Mouse (Mus musculus): Measurements from ENCODE around the gene Il9r. TPM values are rescaled to one million over a fixed set of nuclear protein-coding genes. Genes with fewer than 3 reads are reported as not detected.
A peak's percentile ranks its signal among the peaks of the same experiment; 100 is the strongest.

Il9r gene
- polyA plus RNA-seq, 1 experiment from 2014 or later = not detected

DNA sequence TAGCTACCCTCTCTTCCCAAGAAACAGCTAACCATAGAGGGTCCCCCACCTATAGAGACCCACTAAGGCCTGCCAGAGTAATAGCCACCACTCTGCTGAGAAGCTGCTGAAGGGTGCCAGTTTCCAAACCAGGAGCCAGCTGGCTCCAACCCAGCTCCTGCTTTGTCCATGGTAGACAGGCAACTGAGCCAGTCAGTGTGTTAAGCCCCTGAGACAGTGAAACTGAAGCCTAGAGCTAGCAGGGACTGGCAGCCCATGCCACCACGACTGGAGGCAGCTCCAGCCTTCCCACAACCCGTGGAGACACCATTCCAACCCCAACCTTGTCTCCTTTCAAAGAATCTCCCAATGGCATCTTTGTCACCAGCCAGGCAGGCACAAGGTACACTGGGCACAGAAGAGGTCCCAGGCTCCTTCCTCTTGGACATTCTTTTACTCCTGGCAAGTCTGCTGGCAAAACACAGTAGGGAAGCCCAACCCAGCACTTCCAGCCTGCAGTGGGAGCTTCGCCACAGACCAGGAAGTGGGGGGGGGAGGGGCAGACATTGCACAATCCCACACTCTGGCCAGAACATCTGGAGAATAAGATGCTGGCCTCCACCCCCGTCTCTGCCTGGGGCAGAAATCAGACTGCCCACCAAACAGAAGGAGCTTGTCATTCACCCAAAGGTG, 24.5 kb upstream of the Il9r start:
- peak; percentile 45 for DNase-seq (ENCODE audit: low spot score)
- H3K4me1 ChIP-seq (replicated peaks) = peaks cover 72% of the 10 kb centered on the region
- peak overlapping the region; percentile 95 for H3K27ac ChIP-seq
- WGBS = 39% methylated on average over 4 of the region's 4 CpGs
- peaks cover 18% of the 10 kb centered on the region for H3K36me3 ChIP-seq
- H3K9me3 ChIP-seq = no peaks in the 10 kb centered on the region
- H3K27me3 ChIP-seq (ENCODE audit: insufficient read depth, poor library complexity, severe bottlenecking) = peaks cover 28% of the 10 kb centered on the region
- H3K4me3 ChIP-seq = no peak overlapping the region

DNA sequence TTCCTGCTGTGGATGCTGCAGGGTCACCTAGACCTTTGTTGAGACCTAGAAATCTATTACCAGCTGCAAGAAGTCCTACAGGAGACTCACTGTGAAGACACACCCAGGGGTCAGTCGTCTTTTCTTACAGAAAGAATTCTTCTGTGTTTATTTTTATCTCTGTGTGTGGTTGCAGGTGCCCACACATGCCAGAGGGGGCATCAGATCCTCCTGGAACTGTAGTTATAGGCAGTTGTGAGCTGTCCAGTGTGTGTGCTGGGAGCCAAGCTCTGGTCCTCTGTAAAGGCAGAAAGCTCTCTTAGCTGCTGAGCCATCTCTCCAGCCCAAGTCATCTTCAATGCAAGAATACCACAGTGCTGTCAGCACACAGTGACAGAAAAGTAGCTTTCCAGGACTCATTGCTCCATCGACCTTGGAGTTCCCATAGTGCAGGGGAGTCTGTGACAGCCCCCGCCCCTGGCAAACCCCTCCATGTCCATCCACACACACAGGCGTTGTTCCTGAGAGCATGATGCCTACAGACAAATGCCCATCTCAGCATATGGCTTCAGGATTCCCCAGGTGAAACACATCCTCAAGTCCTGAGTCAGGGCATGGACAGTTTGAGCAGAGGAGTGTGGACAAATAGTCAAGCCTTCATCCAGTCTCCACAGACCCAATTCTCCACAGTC, 23.4 kb upstream of the Il9r start:
- Histone ChIP-seq H3K9me3 (no peaks in the 10 kb centered on the region), H3K4me3 (no peak overlapping the region; the same call in 1 of the 2 replicates), H3K4me1 (replicated peaks) (peaks cover 83% of the 10 kb centered on the region), H3K27me3 (ENCODE audit: insufficient read depth, poor library complexity, severe bottlenecking) (peaks cover 28% of the 10 kb centered on the region), H3K36me3 (peaks cover 7% of the 10 kb centered on the region), H3K27ac (no peak overlapping the region)
- WGBS = 68% methylated on average over 4 of the region's 4 CpGs
- DNase-seq (ENCODE audit: low spot score) = no peak

DNA sequence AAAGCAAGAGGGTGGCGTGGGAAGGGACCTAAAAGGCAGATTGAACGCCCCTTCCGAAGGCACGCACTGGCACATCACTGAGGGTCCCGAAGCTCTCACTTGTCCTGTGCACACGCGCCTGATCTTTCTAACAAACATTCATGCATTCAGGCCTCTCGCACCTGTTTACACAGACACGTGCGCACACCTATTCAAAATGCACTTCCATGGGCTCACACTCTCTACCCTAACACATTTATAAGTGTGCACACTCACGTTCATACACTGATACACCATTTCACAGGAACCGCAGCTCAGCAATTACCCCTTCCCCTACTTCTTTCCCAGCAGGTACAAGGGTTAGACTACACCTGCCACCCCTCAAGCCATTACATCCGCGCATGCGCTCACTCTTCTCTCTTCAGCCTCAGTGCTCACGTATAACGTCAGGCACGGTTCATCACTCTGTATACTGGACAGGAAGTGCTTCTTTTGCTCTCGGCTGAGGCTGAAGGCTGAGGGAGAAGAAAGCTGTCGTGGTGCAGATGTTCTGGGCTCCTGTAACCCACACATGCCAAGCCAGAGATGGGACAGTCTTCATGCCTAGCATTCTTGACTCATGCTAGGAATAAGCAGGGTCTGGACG, 22.6 kb upstream of the Il9r start:
- peaks cover 28% of the 10 kb centered on the region for H3K27me3 ChIP-seq (ENCODE audit: insufficient read depth, poor library complexity, severe bottlenecking)
- no peaks in the 10 kb centered on the region for H3K36me3 ChIP-seq
- no peaks in the 10 kb centered on the region for H3K9me3 ChIP-seq
- peak overlapping the region; percentile 90 for H3K4me3 ChIP-seq
- peaks cover 89% of the 10 kb centered on the region for H3K4me1 ChIP-seq (replicated peaks)
- DNase-seq (ENCODE audit: low spot score) = no peak
- WGBS = 9% methylated on average over 21 of the region's 21 CpGs
- H3K27ac ChIP-seq = peak overlapping the region; percentile 93

DNA sequence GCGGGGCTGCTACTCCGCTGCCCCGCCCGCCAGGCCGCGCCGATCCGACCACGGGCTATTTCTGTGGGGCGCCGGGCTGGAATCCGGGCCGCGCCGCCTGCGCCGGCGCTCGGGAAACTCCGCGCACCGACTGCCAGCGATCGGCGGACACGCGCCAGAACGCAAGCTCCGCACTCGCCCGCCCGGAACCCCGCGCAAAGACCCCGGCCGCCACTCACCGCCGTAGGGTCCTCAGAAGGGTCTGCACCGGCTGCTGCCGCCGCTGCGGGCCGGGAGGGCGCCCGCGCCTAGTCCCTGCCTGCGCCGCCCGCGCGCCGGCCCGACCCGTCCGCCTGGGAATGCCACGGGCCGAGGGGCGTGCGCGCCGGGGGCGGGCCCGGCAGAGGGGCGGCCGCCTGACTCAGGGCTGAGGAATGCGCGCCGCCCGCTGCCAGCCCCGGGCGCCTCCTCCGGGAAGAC, 21.9 kb upstream of the Il9r start, which contains the start of gene Rhbdf1:
Gene Rhbdf1, minus strand, starts transcription at position 350 of the 459 bp plus-strand sequence.
- DNase-seq (ENCODE audit: low spot score) = peak; percentile 67
- peaks cover 86% of the 10 kb centered on the region for H3K4me1 ChIP-seq (replicated peaks)
- H3K27ac ChIP-seq = peak within 1 kb of the TSS; percentile 93
- peak within 1 kb of the TSS; percentile 90 for H3K4me3 ChIP-seq
- under 1% methylated on average over 72 of the region's 72 CpGs for WGBS
- no peaks in the 10 kb centered on the region for H3K36me3 ChIP-seq
- no peaks in the 10 kb centered on the region for H3K9me3 ChIP-seq
- peaks cover 28% of the 10 kb centered on the region for H3K27me3 ChIP-seq (ENCODE audit: insufficient read depth, poor library complexity, severe bottlenecking)

DNA sequence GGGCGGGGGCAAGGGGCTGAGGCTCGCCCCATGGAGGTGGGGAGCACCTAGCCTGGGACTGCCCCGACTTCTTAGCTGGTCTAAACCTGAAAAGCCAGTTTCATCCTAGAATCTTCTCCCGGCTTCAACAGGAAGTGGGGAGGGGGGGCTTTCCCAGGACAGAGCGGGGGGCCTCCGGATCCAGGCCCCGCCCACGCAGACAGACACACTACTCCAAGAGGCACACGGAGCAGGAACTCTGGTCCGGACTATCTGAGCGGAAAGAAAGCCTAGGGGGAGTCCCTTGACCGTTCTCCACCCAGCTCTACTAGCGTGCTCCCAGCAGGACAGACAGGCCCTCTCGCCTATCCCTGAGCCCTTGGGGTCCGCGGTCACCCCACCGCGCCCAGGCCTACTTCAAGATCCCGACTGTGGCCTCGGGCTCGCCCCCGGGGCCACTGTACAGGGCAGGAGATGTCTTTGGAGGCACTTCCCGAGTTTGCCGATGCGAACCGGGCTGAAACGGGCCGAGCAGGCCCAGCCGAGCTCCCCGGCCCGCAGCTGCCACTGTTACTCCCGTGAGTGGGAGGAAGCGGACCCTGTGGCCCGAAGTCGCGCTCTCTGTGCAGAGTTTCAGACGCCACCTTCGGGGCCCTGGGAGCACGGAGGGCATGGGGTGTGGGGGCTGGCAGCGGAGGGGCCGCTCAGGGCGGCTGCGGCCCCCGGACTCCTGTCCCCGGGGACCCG, 21.3 kb upstream of the Il9r start:
- Histone ChIP-seq H3K9me3 (no peaks in the 10 kb centered on the region), H3K27ac (peak overlapping the region; percentile 93), H3K36me3 (no peaks in the 10 kb centered on the region), H3K27me3 (ENCODE audit: insufficient read depth, poor library complexity, severe bottlenecking) (peaks cover 28% of the 10 kb centered on the region), H3K4me1 (replicated peaks) (peaks cover 80% of the 10 kb centered on the region), H3K4me3 (peak overlapping the region; percentile 90)
- peak; percentile 71 for DNase-seq (ENCODE audit: low spot score)
- WGBS = under 1% methylated on average over 46 of the region's 46 CpGs

DNA sequence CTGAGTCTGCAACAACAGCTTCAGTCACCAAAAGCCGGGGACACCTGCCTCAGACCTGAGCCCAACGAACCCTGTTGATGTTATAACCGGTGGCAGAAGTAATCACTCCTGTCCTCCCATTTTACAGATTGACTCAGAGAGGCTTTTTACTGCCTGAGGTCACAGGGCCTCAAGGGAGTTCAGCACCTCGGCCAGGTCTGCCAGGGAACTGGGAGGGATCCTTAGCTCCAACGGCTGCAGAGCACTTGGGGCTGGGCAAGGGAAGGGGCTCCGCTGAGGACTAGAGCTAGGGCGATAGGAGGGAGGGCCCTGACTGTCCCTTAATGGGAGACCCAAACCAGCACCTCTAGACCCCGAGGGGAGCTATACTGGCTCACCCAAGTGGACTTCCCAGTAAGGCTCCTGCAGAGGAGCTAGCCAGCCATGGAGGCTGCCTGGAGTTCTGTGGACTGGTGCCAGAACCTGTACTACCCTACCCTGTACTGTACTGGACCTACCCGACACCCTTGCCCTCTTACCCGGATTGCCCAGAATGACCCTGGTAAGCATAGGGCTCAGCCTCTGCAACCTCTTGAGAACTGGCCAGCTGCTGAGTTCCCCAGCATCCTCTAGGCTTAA, 20.6 kb upstream of the Il9r start:
- no peaks in the 10 kb centered on the region for H3K9me3 ChIP-seq
- H3K27ac ChIP-seq = peak overlapping the region; percentile 93
- H3K4me3 ChIP-seq = peak overlapping the region; percentile 90
- H3K27me3 ChIP-seq (ENCODE audit: insufficient read depth, poor library complexity, severe bottlenecking) = peaks cover 28% of the 10 kb centered on the region
- 32% methylated on average over 10 of the region's 10 CpGs for WGBS
- peaks cover 73% of the 10 kb centered on the region for H3K4me1 ChIP-seq (replicated peaks)
- no peak for DNase-seq (ENCODE audit: low spot score)
- H3K36me3 ChIP-seq = peaks cover 5% of the 10 kb centered on the region

DNA sequence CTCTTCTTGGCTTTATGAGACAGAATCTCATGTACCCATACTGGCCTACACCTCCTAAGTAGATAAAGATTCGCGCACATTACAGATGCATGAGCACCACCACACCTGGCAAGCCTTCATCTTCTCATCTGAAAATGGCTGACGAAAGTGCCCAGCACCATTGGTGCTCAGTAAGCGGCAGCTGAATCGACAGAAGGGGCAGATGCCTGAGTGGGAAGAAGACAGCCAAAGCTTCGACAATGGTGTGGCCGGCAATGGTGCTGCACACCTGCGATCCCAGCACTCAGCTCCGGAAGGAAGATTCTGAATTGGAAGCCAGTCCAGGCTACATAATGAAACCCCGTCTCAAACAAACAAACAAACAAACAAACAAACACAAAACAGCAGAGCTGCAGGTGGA, 19.2 kb upstream of the Il9r start:
- Histone ChIP-seq H3K27ac (no peak overlapping the region), H3K36me3 (peaks cover 19% of the 10 kb centered on the region), H3K27me3 (ENCODE audit: insufficient read depth, poor library complexity, severe bottlenecking) (peaks cover 21% of the 10 kb centered on the region), H3K4me1 (replicated peaks) (peaks cover 59% of the 10 kb centered on the region), H3K9me3 (no peaks in the 10 kb centered on the region), H3K4me3 (no peak overlapping the region)
- DNase-seq (ENCODE audit: low spot score) = no peak
- 92% methylated on average over 10 of the region's 10 CpGs for WGBS

DNA sequence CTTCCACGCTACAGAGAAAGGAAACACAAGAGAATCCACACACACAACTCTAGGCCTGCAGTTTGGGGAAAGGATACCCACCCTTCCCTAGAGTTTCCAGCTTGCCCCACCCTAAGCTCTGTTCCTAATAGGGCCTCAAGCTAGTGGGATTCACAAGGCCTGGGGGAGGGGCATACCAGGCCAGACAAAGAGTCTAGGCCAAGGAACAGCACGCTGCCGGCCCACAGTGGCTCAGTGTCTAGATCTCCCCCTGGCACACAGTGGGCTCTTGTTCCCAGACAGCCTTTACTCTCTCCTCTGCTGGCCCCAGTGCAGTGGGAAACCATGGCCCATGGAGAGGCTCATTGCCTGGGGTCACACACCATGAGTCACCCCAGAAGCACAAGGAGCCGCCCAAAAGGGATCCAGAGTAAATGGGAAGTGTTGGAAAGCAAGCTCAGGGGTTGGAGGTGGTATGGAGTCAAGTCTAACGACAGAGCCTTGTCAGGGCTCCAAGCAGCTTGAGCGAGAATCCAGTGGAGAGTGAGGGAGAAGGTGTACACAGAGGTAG, 18.5 kb upstream of the Il9r start:
- peak overlapping the region; percentile 84 for H3K27ac ChIP-seq
- H3K36me3 ChIP-seq = peaks cover 26% of the 10 kb centered on the region
- no peaks in the 10 kb centered on the region for H3K9me3 ChIP-seq
- H3K4me1 ChIP-seq (replicated peaks) = peaks cover 59% of the 10 kb centered on the region
- WGBS = 52% methylated on average over 6 of the region's 6 CpGs
- DNase-seq (ENCODE audit: low spot score) = peak; percentile 35
- peaks cover 14% of the 10 kb centered on the region for H3K27me3 ChIP-seq (ENCODE audit: insufficient read depth, poor library complexity, severe bottlenecking)
- 0 out of 2 replicates have a peak overlapping the region, but pooled peaks have one; percentile 4 for H3K4me3 ChIP-seq

DNA sequence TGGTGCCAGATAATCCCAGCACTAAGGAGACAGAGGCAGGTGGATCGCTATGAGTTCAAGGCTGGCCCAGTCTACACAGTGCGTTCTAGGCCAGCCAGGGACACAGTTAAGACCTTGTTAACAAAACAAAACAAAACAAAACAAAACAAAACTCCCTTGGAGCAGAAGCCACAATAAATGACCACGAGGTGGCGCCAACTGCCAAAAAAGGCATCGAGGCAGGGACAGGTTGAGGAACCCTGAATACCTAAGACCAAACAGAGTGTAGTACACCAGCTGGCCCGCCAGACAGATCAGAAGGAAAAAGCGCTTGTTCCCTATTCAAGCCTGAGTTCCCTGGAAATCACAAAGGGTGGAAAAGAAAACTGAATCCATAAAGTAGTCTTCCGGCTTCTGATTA, 16.8 kb upstream of the Il9r start:
- Histone ChIP-seq H3K4me3 (no peak overlapping the region), H3K36me3 (peaks cover 43% of the 10 kb centered on the region), H3K9me3 (no peaks in the 10 kb centered on the region), H3K27me3 (ENCODE audit: insufficient read depth, poor library complexity, severe bottlenecking) (no peaks in the 10 kb centered on the region; the same call in none of the 2 replicates), H3K4me1 (replicated peaks) (peaks cover 45% of the 10 kb centered on the region), H3K27ac (0 out of 2 replicates have a peak overlapping the region, but pooled peaks have one; percentile 14)
- WGBS = 22% methylated on average over 8 of the region's 8 CpGs
- peak; percentile 73 for DNase-seq (ENCODE audit: low spot score)

DNA sequence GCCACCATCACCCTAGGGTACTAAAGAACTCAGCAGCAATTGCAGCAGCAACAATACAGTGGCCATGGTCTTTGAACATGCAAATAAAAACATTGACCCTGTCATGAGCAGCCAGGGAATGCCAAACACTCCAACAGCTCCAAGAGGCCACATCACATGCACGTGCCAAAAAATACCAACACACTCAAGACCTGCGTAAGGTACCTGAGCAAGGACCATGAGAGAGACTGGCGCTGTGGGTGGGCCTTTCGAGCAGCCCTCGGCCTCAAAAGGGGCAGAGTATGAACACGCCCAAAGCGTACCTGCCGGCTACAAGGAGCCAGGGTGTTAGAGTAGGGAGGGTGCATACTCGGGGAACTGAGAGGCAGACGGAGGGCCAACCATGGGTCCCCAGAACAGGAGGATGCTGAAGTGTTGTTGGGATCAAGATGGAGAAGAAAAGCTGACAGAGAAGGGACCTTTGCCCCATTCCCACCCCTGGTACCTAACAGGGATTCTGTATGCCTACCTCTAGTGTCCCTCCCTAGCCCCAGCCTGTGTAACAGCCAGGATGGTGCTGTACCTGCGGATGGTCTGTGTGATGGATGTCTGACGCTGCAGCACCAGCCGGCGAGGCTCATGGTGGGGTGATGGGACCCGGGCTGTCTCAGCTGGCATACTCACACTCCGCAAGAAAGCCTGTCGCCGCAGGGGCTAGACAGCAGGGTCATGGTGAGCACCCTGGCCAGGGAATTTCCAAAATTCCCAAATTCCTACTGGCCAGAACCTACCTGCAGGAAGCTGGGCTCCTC, 15.5 kb upstream of the Il9r start:
- Histone ChIP-seq H3K27me3 (ENCODE audit: insufficient read depth, poor library complexity, severe bottlenecking) (no peaks in the 10 kb centered on the region; the same call in 1 of the 2 replicates), H3K4me1 (replicated peaks) (peaks cover 33% of the 10 kb centered on the region), H3K36me3 (peaks cover 56% of the 10 kb centered on the region), H3K9me3 (no peaks in the 10 kb centered on the region), H3K27ac (no peak overlapping the region), H3K4me3 (no peak overlapping the region)
- no peak for DNase-seq (ENCODE audit: low spot score)
- 93% methylated on average over 18 of the region's 18 CpGs for WGBS

DNA sequence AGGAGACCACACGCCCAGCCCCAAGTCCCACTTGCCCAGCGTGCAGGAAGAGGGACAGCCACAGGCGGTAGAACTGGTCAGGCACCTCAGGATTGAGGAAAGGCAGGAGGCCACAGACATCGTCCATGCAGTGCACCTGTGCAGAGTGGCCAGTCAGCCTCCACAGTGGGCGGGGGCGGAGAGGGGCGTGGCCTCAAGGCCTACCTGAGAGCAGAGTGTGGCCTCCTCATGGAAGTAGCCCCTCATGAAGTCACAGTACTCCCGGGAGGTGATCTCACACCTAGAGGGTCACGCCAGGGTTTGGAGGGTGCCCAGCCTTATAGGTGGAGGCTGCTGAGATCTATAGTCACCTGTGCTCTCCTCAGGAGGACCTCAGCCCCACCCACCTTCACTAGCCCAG, 10.5 kb upstream of the Il9r start:
- no peak for DNase-seq (ENCODE audit: low spot score)
- WGBS = 89% methylated on average over 9 of the region's 9 CpGs
- Histone ChIP-seq H3K36me3 (peaks cover 90% of the 10 kb centered on the region), H3K9me3 (no peaks in the 10 kb centered on the region), H3K4me3 (no peak overlapping the region), H3K27me3 (ENCODE audit: insufficient read depth, poor library complexity, severe bottlenecking) (no peaks in the 10 kb centered on the region), H3K27ac (no peak overlapping the region), H3K4me1 (replicated peaks) (peaks cover 11% of the 10 kb centered on the region)
